Mouse (Mus musculus) bone marrow macrophage, adult 2 months (primary cell): ENCODE results near the gene Elp5. TPM values are rescaled to one million over a fixed set of nuclear protein-coding genes. Genes with fewer than 3 reads are reported as not detected.

Experiments used
- H3K27ac ChIP-seq: 2 replicates; pipeline ENCODE4 v1.5.1; 2012; ENCODE audit warnings: low read depth, low read length; ENCODE audit not compliant: insufficient read depth
- H3K4me1 ChIP-seq: 2 replicates; pipeline ENCODE4 v1.6.1; 2012; ENCODE audit warnings: low read length; ENCODE audit not compliant: control insufficient read depth, insufficient read depth
- H3K4me3 ChIP-seq: 2 replicates; pipeline ENCODE4 v1.5.1; 2012; ENCODE audit warnings: mild to moderate bottlenecking, low read length, moderate library complexity; ENCODE audit not compliant: insufficient read depth
- CTCF ChIP-seq: IDR thresholded peaks from 2 replicates; pipeline ENCODE4 v1.5.1; 2012; ENCODE audit warnings: low read depth, mild to moderate bottlenecking, low read length, moderate library complexity
- POLR2A ChIP-seq: IDR thresholded peaks from 2 replicates; pipeline ENCODE4 v1.6.1; 2012; ENCODE audit warnings: mild to moderate bottlenecking, low read depth, low read length, borderline replicate concordance
- polyA plus RNA-seq: library from polyadenylated mRNA; stranded (reverse); fragments of >200 nt; gene quantifications from 2 replicates; pipeline ENCODE4 v1.2.4, GENCODE M21; 2012; ENCODE audit not compliant: missing spikeins, insufficient read depth, insufficient read length

Elp5 gene
- polyA plus RNA-seq = 41.4 and 49.8 TPM in 2 replicates

DNA sequence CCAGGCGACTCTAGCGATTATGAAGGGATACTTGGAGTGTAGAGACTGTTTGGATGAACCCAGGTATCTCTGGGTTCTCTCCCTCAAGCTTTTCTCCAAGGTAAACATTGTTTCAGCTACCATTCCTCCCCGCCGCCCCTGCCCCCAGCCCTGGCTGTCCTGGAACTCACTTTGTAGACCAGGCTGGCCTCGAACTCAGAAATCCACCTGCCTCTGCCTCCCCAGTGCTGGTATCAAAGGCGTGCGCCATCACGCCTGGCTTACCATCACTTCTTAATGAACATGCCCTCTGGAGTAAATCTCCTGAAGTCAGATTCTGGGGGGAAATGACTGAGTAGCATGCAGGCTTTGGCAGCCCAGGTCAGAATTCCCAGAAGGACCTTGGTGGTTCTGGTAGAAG, at the start of gene Elp5:
Gene Elp5 (minus strand): TSS at position 293 of the 400 bp plus-strand sequence.
- Histone ChIP-seq H3K4me1 (peaks cover 13% of the 10 kb centered on the region), H3K27ac (peak within 1 kb of the TSS; percentile 81)
- TF ChIP-seq CTCF (no peak), POLR2A (no peak)

DNA sequence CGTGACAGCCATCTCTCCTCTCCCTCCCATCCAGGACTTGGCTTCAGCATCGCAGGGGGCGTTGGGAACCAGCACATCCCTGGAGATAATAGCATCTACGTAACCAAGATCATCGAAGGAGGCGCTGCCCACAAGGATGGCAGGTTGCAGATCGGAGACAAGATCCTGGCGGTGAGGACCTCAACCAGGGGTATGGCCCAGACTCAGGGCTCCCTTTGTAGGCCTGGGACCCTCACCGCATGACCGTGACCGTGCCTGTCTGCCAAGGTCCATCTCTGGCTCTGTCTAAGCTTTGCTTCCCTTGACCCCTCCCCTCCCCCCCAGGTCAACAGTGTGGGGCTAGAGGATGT, 49.0 kb upstream of the Elp5 start:
- Histone ChIP-seq H3K4me1 (peaks cover 3% of the 10 kb centered on the region), H3K4me3 (no peak overlapping the region), H3K27ac (no peak overlapping the region)
- TF ChIP-seq POLR2A = no peak
- no peak for TF ChIP-seq CTCF

More for the DNA sequence above, at the start of gene Elp5:
- peak within 1 kb of the TSS; percentile 99 for H3K4me3 ChIP-seq

DNA sequence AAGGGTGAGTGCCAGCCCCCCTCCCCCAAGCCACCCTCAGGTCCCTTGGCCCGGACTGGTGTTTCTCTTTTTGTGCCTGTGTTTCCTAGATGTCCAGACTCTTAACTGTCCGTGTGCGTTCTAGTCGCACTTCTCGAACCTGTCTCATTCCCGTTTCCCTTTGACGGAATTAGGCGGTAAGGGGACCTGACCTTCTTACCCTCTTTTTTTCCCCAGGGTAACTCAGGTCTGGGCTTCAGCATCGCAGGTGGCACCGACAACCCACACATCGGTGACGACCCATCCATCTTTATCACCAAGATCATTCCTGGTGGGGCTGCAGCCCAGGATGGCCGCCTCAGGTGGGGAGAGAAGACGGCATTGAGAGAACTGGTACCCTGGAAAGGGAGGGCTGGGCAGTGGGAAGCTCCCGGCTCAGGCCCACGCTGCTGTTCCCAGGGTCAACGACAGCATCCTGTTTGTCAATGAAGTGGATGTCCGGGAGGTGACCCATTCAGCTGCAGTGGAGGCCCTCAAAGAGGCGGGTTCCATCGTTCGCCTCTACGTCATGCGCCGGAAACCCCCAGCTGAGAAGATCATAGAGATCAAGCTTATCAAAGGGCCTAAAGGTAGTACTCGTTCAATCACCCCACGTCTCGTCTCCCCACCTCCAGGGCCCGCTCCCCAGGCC, 48.5 kb upstream of the Elp5 start:
- Histone ChIP-seq H3K4me1 (peaks cover 3% of the 10 kb centered on the region), H3K27ac (no peak overlapping the region), H3K4me3 (no peak overlapping the region)
- no peak for TF ChIP-seq CTCF
- TF ChIP-seq POLR2A = no peak

DNA sequence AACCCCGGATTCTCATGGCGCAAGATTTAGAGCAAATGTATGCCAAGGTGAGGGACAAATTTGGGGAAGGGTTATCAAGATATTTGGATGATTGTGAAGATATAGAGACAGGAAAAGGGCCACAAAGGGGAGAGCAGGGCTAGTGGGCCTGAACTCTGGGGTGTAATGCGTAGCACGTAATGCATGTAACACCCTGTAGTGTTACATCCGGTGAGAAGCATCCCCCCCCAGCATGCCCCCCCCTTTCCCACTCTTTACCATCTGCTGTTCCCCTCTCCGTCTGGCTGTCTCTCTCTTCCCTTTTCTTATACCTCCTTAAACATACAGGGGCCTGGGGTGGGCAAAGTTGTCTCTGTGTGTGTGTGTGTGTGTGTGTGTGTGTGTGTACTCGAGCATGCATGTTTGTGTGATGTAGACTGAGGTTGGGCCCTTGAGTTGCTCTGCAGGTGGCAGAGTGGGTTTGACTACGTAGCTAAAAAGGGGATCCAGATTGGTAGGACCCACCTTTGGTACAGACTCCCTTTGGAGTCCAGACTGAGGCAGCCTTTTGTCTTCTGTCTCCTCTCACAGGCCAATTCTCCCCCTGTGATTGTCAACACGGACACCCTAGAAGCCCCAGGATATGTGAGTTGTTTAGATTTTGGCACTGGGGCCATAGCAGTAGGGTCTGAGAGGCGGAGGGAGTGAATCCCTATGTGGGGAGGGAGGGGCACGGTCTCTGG, 47.7 kb upstream of the Elp5 start:
- peaks cover 3% of the 10 kb centered on the region for H3K4me1 ChIP-seq
- H3K4me3 ChIP-seq = no peak overlapping the region
- TF ChIP-seq CTCF = no peak
- no peak for TF ChIP-seq POLR2A
- H3K27ac ChIP-seq = no peak overlapping the region

DNA sequence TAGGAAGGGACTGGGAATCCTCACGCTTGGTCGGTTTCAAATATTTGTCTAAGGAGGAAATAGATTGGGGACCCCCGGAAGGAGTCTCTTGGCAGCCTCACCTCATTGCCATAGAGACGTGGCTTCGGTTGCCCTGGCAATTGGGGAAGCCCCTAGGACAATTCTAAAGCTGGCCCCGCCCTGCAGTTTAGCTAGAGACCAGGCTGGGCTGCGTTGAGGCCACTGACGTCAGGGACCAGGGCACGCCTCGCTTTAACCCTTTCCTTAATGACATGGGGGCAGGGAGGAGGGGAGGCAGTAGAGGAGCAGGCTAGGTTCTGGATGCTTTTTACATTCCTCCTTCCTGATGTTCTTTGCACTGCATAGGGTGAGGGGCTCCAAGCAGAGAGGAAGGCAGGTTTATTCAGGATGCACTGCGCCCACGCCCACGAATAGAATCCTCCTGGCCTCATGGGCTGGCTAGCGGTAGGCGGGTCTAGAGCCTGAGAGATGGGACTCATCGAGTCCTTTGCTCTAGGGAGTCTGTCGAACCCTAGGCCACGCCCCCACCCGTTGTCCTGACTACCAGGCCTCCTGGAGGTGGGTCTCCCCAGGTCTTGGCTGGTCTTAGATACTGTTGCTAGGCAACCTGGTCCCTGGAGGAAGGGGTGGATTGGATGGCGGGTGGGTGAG, 46.9 kb upstream of the Elp5 start:
- Histone ChIP-seq H3K27ac (no peak overlapping the region), H3K4me1 (peaks cover 3% of the 10 kb centered on the region), H3K4me3 (no peak overlapping the region)
- TF ChIP-seq CTCF (no peak), POLR2A (no peak)

DNA sequence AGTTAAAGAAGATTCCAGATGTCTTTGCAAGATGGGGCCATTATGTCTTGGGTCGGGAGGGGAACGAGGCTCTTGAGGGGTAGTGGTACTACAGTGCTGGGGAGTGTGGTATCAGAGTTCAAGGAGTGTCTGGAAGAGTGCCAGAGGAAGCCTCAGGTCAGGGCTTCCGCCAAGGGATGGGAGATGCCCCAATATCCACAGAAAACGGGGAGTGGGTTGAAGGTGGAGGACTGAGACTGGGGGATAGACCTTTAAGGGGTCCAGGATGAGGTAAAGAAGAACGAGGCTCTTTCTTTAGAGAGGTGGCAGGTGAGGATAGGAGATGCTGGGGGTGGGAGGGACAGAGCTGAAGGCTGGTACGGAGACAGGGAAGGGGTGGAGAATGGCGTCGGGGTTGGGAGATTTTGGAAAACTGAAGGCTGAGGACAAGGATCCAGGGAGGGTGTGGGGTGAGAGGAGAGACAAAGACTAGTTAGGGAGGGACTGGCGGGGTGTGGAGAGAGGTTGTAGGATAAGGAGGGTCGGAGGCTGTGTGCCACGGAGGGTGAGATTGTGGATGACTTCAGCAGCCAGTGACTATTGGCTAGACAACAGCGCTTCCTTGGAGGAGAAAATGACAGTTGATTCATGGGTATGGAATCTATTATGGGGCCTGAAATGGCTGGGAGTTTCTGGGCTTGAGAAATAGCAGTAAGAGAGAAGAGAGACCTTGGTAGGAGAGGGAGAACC, 46.2 kb upstream of the Elp5 start:
- no peak overlapping the region for H3K27ac ChIP-seq
- H3K4me1 ChIP-seq = no peaks in the 10 kb centered on the region
- no peak overlapping the region for H3K4me3 ChIP-seq
- no peak for TF ChIP-seq POLR2A
- no peak for TF ChIP-seq CTCF

DNA sequence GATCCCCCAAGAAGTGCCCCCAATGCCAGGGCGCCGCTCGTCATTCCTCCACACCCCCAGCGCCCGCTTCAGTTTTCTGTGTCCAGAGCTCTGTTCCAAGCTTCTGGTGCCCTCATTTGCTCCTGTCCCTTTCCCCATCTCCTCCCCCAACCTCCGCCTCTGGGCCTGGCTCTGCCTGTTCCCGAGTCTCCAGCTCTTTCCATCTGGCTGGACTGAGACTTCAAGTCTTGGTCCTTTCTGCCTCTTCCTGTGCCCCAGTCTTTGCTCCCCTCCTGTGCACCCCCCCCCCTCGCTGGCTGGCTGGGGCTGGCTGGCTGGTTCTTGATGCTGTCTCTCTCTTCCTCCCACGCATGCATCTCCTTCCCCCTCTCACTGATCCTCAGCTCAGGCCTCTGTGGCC, 45.1 kb upstream of the Elp5 start:
- no peak for TF ChIP-seq CTCF
- no peak for TF ChIP-seq POLR2A
- no peak overlapping the region for H3K4me3 ChIP-seq
- H3K4me1 ChIP-seq = no peaks in the 10 kb centered on the region
- no peak overlapping the region for H3K27ac ChIP-seq

DNA sequence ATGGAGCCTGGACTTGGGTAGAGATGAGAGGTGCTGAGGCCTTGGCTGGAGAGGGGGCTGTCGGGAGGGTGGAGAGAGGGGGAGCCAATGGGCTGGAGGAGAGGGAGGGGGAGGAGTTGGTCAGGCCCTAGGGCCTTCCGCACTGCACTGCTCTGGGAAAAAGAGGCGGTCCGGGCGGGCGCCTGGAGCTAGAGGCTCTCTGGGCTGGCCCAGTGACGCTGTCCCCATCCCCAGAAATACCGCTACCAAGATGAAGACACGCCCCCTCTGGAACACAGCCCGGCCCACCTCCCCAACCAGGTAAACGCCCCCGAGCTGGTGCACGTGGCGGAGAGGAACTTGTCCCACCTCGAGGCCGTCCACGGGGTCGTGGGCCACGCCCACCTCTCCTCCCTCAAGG, 44.4 kb upstream of the Elp5 start:
- no peaks in the 10 kb centered on the region for H3K4me1 ChIP-seq
- no peak overlapping the region for H3K4me3 ChIP-seq
- TF ChIP-seq POLR2A (no peak), CTCF (no peak)
- H3K27ac ChIP-seq = no peak overlapping the region

DNA sequence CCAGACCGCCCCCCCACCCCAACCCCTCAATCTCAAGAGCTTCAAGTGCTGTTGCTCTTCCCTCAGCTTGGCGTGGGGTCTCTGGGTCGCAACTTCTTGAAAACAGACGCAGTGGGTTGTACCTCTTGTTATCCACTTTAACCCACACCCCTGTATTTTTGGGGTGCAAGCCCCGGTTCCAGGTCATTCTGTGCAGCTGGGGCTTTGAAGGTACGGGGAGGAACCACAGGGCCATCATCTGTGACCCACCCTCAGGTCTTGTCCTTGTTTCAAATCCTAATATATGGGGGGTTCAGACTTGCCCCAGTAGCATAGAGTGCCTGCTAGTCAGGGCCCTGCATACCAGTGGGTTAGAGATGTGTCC, 41.8 kb upstream of the Elp5 start:
- no peak for TF ChIP-seq CTCF
- TF ChIP-seq POLR2A = no peak
- Histone ChIP-seq H3K4me3 (no peak overlapping the region), H3K27ac (no peak overlapping the region), H3K4me1 (peaks cover 10% of the 10 kb centered on the region)

DNA sequence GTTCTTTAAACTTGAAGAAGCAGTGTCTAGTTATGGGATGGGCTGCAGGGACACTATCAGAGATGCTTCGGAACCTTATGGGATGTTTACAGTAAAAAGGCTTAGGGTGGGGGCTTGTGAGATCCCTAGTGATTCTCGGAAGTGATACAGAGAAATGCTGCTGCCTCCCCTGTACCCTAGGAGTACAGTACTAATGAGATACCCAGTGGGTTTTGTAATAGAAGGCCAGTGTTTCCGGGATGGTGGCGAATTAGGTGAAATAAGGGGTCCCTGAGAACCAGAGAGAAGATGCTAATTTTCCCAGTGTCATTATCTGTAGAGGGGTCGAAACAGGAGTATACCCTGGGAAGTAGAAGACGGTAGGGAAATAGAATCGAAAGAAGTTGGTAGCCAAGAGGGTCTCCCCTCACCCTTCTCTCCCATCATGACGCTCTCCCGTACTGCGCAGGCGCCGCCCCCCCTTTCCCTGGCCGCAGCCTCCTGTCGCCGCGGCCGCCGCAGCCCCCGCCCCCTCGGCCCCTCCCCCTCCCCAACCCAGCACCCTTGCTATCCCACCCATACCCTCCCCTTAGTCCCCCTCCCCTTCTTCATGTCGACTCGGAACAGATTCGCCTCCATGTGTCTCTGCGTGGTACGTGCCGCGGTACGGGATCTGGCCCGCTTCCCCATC, 41.3 kb upstream of the Elp5 start:
- no peak overlapping the region for H3K27ac ChIP-seq
- H3K4me1 ChIP-seq = peaks cover 15% of the 10 kb centered on the region
- H3K4me3 ChIP-seq = no peak overlapping the region
- TF ChIP-seq CTCF (no peak), POLR2A (no peak)
